ENCODE assay signal across 22 mouse cellular contexts in the genomic region with DNA sequence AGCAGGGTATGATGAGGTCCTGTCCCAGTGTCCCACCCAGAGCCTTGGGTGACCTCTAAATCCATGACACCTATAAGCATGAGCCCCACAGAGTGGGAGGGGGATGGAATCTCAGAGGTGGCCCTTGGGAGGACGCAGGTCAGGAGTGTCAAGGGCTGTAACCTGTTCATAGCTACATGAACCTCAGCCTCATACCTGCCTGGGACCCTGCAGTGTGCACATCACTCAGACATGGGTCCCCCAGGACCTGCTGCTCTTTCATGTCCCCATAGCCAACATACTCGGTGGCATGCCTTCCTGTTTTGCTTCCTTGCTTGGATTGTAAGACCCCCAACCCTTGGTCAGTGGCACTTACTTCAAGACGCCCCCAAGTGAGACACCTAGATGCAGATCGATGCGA.
"Had no signal": no experiment of that assay in that cellular context is flagged by ENCODE, and none has a peak within 500 bp of the region (broad histone marks: within the 10 kb centered on the region; RNA-seq: fewer than 3 reads in every experiment).

No protein-coding gene starts in this region.

- H3K4me2 ChIP-seq: heart, embryonic 11.5 days; hindbrain, embryonic 13.5 days; intestine, embryonic 15.5 days; limb, embryonic 12.5 days; liver, embryonic 11.5 days had no signal

- H3K4me1 ChIP-seq: intestine, embryonic 15.5 days; limb, embryonic 12.5 days had no signal

- H3K9me3 ChIP-seq: hindbrain, embryonic 13.5 days; intestine, embryonic 15.5 days; limb, embryonic 10.5 days; limb, embryonic 12.5 days had no signal

- DNase-seq: gastrocnemius, adult 2 months; gastrocnemius, postnatal 10 days; gastrocnemius, postnatal 25 days; heart, adult 18-20 months; heart, postnatal 10 days; heart, postnatal 4 days; kidney, adult 18-20 months; kidney, adult 8-10 months; kidney, postnatal 14 days; kidney, postnatal 36 days; liver had no signal

- ATAC-seq: hindbrain, embryonic 16.5 days; inflammation-experienced regulatory T-cells, adult 6 months; intestine, embryonic 15.5 days; intestine, postnatal 0 days had no signal

- H3K27me3 ChIP-seq: hindbrain, embryonic 13.5 days; intestine, embryonic 15.5 days; limb, embryonic 12.5 days had no signal

- H3K9ac ChIP-seq: hindbrain, embryonic 13.5 days; intestine, embryonic 15.5 days; limb, embryonic 12.5 days had no signal

- H3K4me3 ChIP-seq: gastrocnemius, adult 2 months; hindbrain, embryonic 13.5 days; intestine, embryonic 15.5 days; layer of hippocampus, adult 2 months; left cerebral cortex, adult 2 months; limb, embryonic 10.5 days; limb, embryonic 12.5 days had no signal

- H3K27ac ChIP-seq: gastrocnemius, adult 2 months; hindbrain, embryonic 13.5 days; intestine, embryonic 15.5 days; layer of hippocampus, adult 2 months; left cerebral cortex, adult 2 months; limb, embryonic 10.5 days; limb, embryonic 12.5 days had no signal

- H3K36me3 ChIP-seq: hindbrain, embryonic 13.5 days; intestine, embryonic 15.5 days; limb, embryonic 10.5 days; limb, embryonic 12.5 days had no signal
